Mouse (Mus musculus): ENCODE results near the gene Trim63.

The Trim63 gene

GRCm38 (mm10) chr4:134298626-134299497 is 16.1 kb upstream of the Trim63 start:
- no peak for DNase-seq (ENCODE audit: low read depth, low spot score)

DNA sequence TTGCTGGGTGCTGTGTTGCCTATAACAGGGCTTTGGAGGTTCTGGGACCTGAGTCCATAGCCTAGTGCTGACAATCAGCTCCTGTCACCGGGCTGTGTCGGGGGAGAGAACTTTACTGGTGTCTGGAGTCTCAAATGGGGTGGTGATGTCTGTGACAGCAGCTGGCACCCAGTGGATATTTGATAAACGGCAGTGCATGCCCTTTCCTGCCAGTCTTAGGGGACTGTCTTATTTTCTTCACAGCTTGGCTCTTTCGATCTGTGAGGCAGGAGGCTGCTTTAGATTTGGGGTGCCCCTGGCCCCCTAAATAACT is 15.5 kb upstream of the Trim63 start:
- no peak for DNase-seq (ENCODE audit: low read depth, low spot score)

GRCm38 (mm10) chr4:134300316-134300715 is 14.6 kb upstream of the Trim63 start:
- DNase-seq (ENCODE audit: low read depth, low spot score): no peak

DNA sequence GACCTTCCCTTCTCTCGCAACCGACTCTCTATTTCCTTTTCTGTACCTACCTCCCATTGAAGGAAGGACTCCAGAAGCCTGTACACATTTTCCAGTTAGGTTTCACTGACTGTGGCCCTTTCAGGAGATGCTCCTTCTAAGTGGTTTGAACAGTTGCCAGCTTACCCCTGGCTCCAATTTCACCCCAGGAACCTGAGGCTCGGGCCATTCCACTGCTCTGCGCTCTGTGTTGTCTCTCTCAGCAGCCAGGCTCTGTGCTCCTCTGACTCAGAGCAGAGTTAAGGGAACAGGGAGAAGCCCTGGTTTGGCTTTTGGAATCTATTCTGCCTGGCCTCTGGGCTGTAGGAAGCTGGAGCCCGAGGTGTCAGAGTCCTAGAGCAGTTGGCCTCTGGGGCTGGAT is 12.8 kb upstream of the Trim63 start:
- no peak for DNase-seq (ENCODE audit: low read depth, low spot score)

DNA sequence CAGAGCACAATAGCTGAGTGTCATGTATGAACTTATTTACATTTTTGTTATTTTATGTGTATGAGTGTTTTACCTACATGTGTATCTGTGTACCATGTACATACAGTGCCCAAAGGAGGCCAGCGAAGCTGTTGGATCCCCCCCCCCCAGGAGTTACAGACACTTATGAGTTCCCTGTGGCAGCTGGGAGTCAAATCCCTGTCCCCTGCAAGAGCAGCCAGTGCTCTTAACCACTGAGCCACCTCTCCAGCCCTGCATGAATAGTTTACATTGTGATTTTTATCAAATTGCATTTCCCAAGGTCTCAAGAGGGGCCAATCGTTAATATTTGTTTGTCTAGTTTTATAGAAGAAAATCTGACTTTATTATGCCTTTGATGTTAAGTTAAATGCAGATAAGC is 8.0 kb upstream of the Trim63 start:
- DNase-seq (ENCODE audit: low read depth, low spot score): no peak

- no peak for DNase-seq (ENCODE audit: low read depth, low spot score)
Measured at GRCm38 (mm10) chr4:134307367-134308072, 7.4 kb upstream of the Trim63 start.

GRCm38 (mm10) chr4:134310106-134310505 is 4.8 kb upstream of the Trim63 start:
- no peak for DNase-seq (ENCODE audit: low read depth, low spot score)

DNA sequence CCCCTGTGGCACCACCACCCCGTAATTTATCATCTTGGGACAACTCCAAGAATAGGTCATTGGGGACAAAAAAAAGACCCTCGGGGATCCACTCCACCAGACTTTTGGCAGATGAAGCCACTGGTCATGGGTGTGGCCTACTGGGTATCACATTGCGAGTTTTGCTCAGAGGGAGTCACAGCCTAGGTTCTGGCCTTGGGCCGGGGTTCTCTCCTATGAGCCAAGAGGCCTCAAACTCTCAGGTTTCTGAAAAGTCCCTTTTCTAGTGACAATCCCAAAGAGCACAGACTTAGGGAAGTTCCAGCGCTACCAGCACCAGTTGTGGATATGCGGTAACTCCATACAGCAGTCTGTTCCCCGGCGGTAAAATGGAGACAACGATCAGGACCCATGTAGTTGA is 4.3 kb upstream of the Trim63 start:
- DNase-seq (ENCODE audit: low read depth, low spot score): no peak

DNA sequence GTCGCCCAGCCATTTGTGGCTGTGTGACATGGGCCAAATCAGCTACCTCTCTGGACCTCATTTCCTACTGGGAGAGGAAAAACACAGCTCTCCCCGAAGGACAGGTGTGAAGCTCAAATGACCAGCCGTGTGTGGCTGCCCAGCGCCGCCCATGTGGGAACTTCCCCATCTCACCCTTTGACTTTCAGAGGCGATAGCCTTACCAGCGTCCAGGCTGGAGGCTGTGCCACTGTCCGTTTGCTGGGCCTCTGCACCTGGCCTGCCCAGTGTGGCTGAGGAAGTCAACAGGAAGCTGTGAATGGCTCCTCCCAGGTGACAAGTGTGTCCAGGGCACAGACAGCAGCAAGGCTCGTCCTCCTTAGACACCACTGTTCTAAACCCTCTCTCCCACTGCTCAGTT is 3.1 kb upstream of the Trim63 start:
- DNase-seq (ENCODE audit: low read depth, low spot score): no peak

DNA sequence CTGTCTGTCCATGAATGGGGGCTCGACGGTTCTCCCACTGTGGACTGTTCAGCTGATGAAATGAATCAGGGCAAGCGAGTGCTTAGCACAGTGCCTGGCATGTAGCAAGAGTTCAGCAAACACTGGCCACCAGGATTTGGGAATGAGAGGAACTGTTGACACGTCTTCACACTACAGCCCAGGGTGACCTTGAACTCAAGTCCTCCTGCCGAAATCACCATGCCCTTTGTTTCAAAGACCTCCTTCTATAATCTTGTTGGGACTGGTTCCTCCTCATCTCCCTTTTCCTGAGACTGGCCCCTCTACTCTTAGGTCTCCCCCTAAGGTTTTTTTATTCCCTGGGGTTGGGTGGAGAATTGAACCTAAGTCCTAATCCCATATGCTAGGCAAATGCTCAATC is 2.6 kb upstream of the Trim63 start:
- DNase-seq (ENCODE audit: low read depth, low spot score): no peak

DNA sequence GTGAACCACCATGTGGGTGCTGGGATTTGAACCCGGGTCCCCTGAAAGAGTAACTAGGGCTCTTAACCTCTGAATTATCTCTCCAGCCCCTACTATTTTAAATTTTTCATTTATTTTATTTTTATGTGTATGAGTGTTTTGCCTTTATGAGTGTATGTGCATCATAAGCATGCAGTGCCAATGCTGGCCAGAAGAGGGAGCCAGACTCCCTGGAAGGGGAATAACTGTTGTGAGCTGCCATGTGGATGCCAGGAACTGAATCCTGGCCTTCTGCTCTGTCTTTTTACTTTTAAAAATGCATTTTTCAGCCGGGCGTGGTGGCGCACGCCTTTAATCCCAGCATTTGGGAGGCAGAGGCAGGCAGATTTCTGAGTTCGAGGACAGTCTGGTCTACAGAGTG is 2.0 kb upstream of the Trim63 start:
- DNase-seq (ENCODE audit: low read depth, low spot score): no peak

- DNase-seq (ENCODE audit: low read depth, low spot score): no peak
Measured at GRCm38 (mm10) chr4:134314081-134314655, 752 bp upstream of the Trim63 start.

DNA sequence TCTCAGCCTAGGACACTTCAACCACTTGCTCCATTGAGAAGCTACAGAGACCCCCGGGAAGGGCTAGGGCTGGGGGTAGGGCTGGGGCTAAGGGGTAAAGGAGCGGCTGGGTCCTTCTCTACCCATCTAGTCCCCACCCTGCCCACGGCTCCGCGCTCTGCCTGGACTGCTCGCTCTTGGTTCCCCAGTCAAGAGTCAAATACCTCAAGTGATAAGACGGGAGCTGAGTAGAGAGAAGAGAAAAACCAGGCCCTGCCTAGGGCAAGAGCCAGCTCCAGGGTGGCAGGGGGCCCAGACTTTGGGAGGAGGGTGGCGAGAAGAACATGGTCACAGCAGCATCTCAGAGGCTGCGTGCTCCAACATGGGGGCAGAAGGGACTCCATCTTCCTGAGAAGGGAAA is 550 bp downstream of the Trim63 start:
- no peak for DNase-seq (ENCODE audit: low read depth, low spot score)

DNA sequence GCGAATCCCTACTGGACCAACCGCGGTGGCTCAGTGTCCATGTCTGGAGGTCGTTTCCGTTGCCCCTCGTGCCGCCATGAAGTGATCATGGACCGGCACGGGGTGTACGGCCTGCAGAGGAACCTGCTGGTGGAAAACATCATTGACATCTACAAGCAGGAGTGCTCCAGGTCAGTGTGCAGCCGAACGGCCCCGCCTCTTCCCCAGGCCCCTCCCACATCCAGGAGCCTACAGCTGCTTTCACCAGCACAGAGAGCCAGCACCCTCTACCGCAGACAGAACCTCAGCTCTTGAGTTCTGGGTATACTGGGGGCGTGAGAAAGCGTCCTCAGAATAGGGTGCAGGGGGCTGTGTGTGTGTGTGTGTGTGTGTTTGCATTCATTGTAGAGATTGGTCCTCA is 1.5 kb downstream of the Trim63 start:
- DNase-seq (ENCODE audit: low read depth, low spot score): no peak

- DNase-seq (ENCODE audit: low read depth, low spot score): no peak
Measured at GRCm38 (mm10) chr4:134319074-134319473, 4.2 kb downstream of the Trim63 start.

DNA sequence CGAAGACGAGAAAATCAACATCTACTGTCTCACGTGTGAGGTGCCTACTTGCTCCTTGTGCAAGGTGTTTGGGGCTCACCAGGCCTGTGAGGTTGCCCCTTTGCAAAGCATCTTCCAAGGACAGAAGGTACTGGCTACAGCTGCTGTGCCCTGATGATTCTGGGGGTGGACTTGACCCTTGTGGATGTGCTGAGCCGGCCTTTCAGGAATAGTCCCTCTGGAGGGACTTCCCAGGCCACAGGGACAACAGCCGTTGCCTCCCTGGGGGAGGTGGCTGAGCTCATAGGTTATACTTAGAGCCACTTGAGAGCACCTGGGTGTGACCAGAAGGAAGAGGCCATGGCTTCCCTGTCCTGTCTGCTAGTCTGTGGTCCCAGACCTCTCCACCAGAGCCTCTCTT is 4.8 kb downstream of the Trim63 start:
- no peak for DNase-seq (ENCODE audit: low read depth, low spot score)

GRCm38 (mm10) chr4:134321524-134321923 is 6.6 kb downstream of the Trim63 start:
- no peak for DNase-seq (ENCODE audit: low read depth, low spot score)

GRCm38 (mm10) chr4:134324655-134325054 is 9.7 kb downstream of the Trim63 start:
- no peak for DNase-seq (ENCODE audit: low read depth, low spot score)

GRCm38 (mm10) chr4:134326859-134327530 is 12.1 kb downstream of the Trim63 start:
- no peak for DNase-seq (ENCODE audit: low read depth, low spot score)

GRCm38 (mm10) chr4:134328151-134328550 is 13.2 kb downstream of the Trim63 start:
- no peak for DNase-seq (ENCODE audit: low read depth, low spot score)

GRCm38 (mm10) chr4:134328832-134329231 is 13.9 kb downstream of the Trim63 start:
- DNase-seq (ENCODE audit: low read depth, low spot score): no peak

- DNase-seq (ENCODE audit: low read depth, low spot score): no peak
Measured at GRCm38 (mm10) chr4:134330281-134330680, 15.4 kb downstream of the Trim63 start.

Data from retina, postnatal 7 days (tissue).